Mouse (Mus musculus) macrophage (primary cell): Measurements from ENCODE around the gene Rras. TPM values are rescaled to one million over a fixed set of nuclear protein-coding genes. Genes with fewer than 3 reads are reported as not detected.
"Not testable (repeated sequence)": the region's sequence is repeated elsewhere in the genome, so short reads cannot be mapped to it uniquely, and the experiment has no call there.

ENCODE experiments used
- H3K27ac ChIP-seq: fragments of 350-480 bp; formaldehyde crosslinking; 2 replicates; pipeline ENCODE4 v1.9.0; 2021
- H3K36me3 ChIP-seq: fragments of 350-480 bp; formaldehyde crosslinking; 2 replicates; pipeline ENCODE4 v1.9.0; 2021; ENCODE audit errors: inconsistent target
- H3K4me3 ChIP-seq: fragments of 350-480 bp; formaldehyde crosslinking; 2 replicates; pipeline ENCODE4 v1.9.0; 2021; ENCODE audit errors: inconsistent target
- H3K79me2 ChIP-seq: fragments of 350-480 bp; formaldehyde crosslinking; 2 replicates; pipeline ENCODE4 v1.9.0; 2021; ENCODE audit errors: inconsistent target
- WGBS: methylation state at CpG from one replicate; pipeline ENCODE4 v1.1.7; 2026; ENCODE audit warnings: inconsistent platforms; ENCODE audit not compliant: missing documents; 5-methylcytosine and 5-hydroxymethylcytosine counted together
- polyA plus RNA-seq: library from polyadenylated mRNA; stranded (reverse); fragments of 250-400 nt; gene quantifications from 3 replicates; pipeline ENCODE4 v1.2.4, GENCODE M21; 2018; ENCODE audit warnings: inconsistent platforms

Rras gene
- polyA plus RNA-seq, 1 experiment from 2014 or later = 29.9 TPM

- Histone ChIP-seq H3K27ac (no peak overlapping the region), H3K4me3 (no peak overlapping the region), H3K79me2 (peaks cover 71% of the 10 kb centered on the region), H3K36me3 (peaks cover 53% of the 10 kb centered on the region)
- 98% methylated on average over 5 of the region's 6 CpGs for WGBS
Observed at GRCm38 (mm10) chr7:45012011-45012410, 5.8 kb upstream of the Rras start.

- no peak overlapping the region for H3K27ac ChIP-seq
- H3K4me3 ChIP-seq = no peak overlapping the region
- H3K79me2 ChIP-seq = peaks cover 71% of the 10 kb centered on the region
- 92% methylated on average over 4 of the region's 4 CpGs for WGBS
- H3K36me3 ChIP-seq = peaks cover 49% of the 10 kb centered on the region
Observed at GRCm38 (mm10) chr7:45012824-45013223, 4.9 kb upstream of the Rras start.

- H3K27ac ChIP-seq = no peak overlapping the region
- peaks cover 69% of the 10 kb centered on the region for H3K79me2 ChIP-seq
- no peak overlapping the region for H3K4me3 ChIP-seq
- 95% methylated on average over 13 of the region's 16 CpGs for WGBS
- peaks cover 48% of the 10 kb centered on the region for H3K36me3 ChIP-seq
Observed at GRCm38 (mm10) chr7:45013366-45014095, 4.2 kb upstream of the Rras start.

GRCm38 (mm10) chr7:45014096-45014451 lies 3.7 kb upstream of the Rras start:
- 87% methylated on average over 3 of the region's 3 CpGs for WGBS
- no peak overlapping the region for H3K27ac ChIP-seq
- H3K36me3 ChIP-seq = peaks cover 42% of the 10 kb centered on the region
- H3K4me3 ChIP-seq = no peak overlapping the region
- peaks cover 63% of the 10 kb centered on the region for H3K79me2 ChIP-seq

GRCm38 (mm10) chr7:45015344-45015956 lies 2.3 kb upstream of the Rras start:
- Histone ChIP-seq H3K27ac (peak overlapping the region; percentile 65), H3K4me3 (peak overlapping the region; percentile 91), H3K79me2 (peaks cover 50% of the 10 kb centered on the region), H3K36me3 (peaks cover 31% of the 10 kb centered on the region; the same call in 1 of the 2 replicates)
- 0% methylated on average over 19 of the region's 20 CpGs for WGBS

- under 1% methylated on average over 69 of the region's 69 CpGs for WGBS
- peaks cover 45% of the 10 kb centered on the region for H3K79me2 ChIP-seq
- peak within 1 kb of the TSS; percentile 90 for H3K27ac ChIP-seq
- H3K36me3 ChIP-seq = peaks cover 33% of the 10 kb centered on the region; the same call in 1 of the 2 replicates
- peak within 1 kb of the TSS; percentile 91 for H3K4me3 ChIP-seq
Observed at GRCm38 (mm10) chr7:45015957-45016612, 1.7 kb upstream of the Rras start, which contains the start of gene Scaf1. Scaf1 (minus strand) TSS chr7:45016363.

- H3K79me2 ChIP-seq = peaks cover 40% of the 10 kb centered on the region
- WGBS = 0% methylated on average over 4 of the region's 4 CpGs
- H3K4me3 ChIP-seq = peak overlapping the region; percentile 57
- peak overlapping the region; percentile 90 for H3K27ac ChIP-seq
- peaks cover 31% of the 10 kb centered on the region; the same call in 1 of the 2 replicates for H3K36me3 ChIP-seq
Observed at GRCm38 (mm10) chr7:45016761-45017160, 1.0 kb upstream of the Rras start.

- peaks cover 16% of the 10 kb centered on the region for H3K79me2 ChIP-seq
- H3K27ac ChIP-seq = 0 out of 2 replicates have a peak overlapping the region, but pooled peaks have one; percentile 51
- peak overlapping the region; percentile 60; the same call in 1 of the 2 replicates for H3K4me3 ChIP-seq
- H3K36me3 ChIP-seq = peaks cover 13% of the 10 kb centered on the region; the same call in 1 of the 2 replicates
- 44% methylated on average over 7 of the region's 8 CpGs for WGBS
Observed at GRCm38 (mm10) chr7:45019031-45019571, 1.3 kb downstream of the Rras start.

GRCm38 (mm10) chr7:45020225-45020624 lies 2.5 kb downstream of the Rras start:
- Histone ChIP-seq H3K79me2 (peaks cover 5% of the 10 kb centered on the region), H3K4me3 (no peak overlapping the region), H3K36me3 (peaks cover 13% of the 10 kb centered on the region; the same call in 1 of the 2 replicates), H3K27ac (no peak overlapping the region)
- WGBS = 92% methylated on average over 9 of the region's 9 CpGs

GRCm38 (mm10) chr7:45023711-45024110 lies 6.0 kb downstream of the Rras start:
- WGBS = 64% methylated on average over 5 of the region's 5 CpGs
- not testable (repeated sequence) for H3K79me2 ChIP-seq, H3K27ac ChIP-seq, H3K4me3 ChIP-seq
- H3K36me3 ChIP-seq = peaks cover 25% of the 10 kb centered on the region; the same call in 1 of the 2 replicates

- Histone ChIP-seq H3K79me2 (no peaks in the 10 kb centered on the region), H3K36me3 (peaks cover 31% of the 10 kb centered on the region; the same call in 1 of the 2 replicates), H3K4me3 (no peak overlapping the region), H3K27ac (no peak overlapping the region)
- 81% methylated on average over 15 of the region's 15 CpGs for WGBS
Observed at GRCm38 (mm10) chr7:45024281-45025248, 6.8 kb downstream of the Rras start.

GRCm38 (mm10) chr7:45025601-45026220 lies 8.0 kb downstream of the Rras start:
- 66% methylated on average over 8 of the region's 8 CpGs for WGBS
- Histone ChIP-seq H3K27ac (no peak overlapping the region), H3K79me2 (no peaks in the 10 kb centered on the region), H3K36me3 (peaks cover 37% of the 10 kb centered on the region), H3K4me3 (no peak overlapping the region)

- 92% methylated on average over 2 of the region's 2 CpGs for WGBS
- Histone ChIP-seq H3K36me3 (peaks cover 37% of the 10 kb centered on the region), H3K27ac (no peak overlapping the region), H3K4me3 (no peak overlapping the region), H3K79me2 (no peaks in the 10 kb centered on the region)
Observed at GRCm38 (mm10) chr7:45026256-45026655, 8.5 kb downstream of the Rras start.
